Mouse (Mus musculus): ENCODE data around the gene Eva1c. TPM values are rescaled to one million over a fixed set of nuclear protein-coding genes. Genes with fewer than 3 reads are reported as not detected.

Eva1c gene
- polyA plus RNA-seq, 1 experiment from 2014 or later, result 1.0 TPM

GRCm38 (mm10) chr16:90946977-90947376 is 120.5 kb downstream of the Eva1c start:
- Histone ChIP-seq H3K9me3 (no peaks in the 10 kb centered on the region), H3K4me3 (no peak overlapping the region), H3K27me3 (ENCODE audit: insufficient read depth, poor library complexity, severe bottlenecking) (no peaks in the 10 kb centered on the region), H3K27ac (no peak overlapping the region), H3K4me1 (replicated peaks) (no peaks in the 10 kb centered on the region), H3K36me3 (peaks cover 57% of the 10 kb centered on the region)
- 85% methylated on average over 8 of the region's 8 CpGs for WGBS
- no peak for DNase-seq (ENCODE audit: low spot score)

- DNase-seq (ENCODE audit: low spot score), result no peak
- Histone ChIP-seq H3K4me3 (no peak overlapping the region), H3K36me3 (peaks cover 49% of the 10 kb centered on the region), H3K27me3 (ENCODE audit: insufficient read depth, poor library complexity, severe bottlenecking) (no peaks in the 10 kb centered on the region), H3K4me1 (replicated peaks) (no peaks in the 10 kb centered on the region), H3K9me3 (no peaks in the 10 kb centered on the region), H3K27ac (no peak overlapping the region)
- WGBS, result 61% methylated on average over 17 of the region's 17 CpGs
Measured at GRCm38 (mm10) chr16:90950354-90950963, 123.9 kb downstream of the Eva1c start.

GRCm38 (mm10) chr16:90953147-90953546 is 126.6 kb downstream of the Eva1c start:
- no peaks in the 10 kb centered on the region for H3K4me1 ChIP-seq (replicated peaks)
- WGBS, result 89% methylated on average over 9 of the region's 9 CpGs
- no peak overlapping the region for H3K27ac ChIP-seq
- DNase-seq (ENCODE audit: low spot score), result no peak
- H3K9me3 ChIP-seq, result no peaks in the 10 kb centered on the region
- H3K27me3 ChIP-seq (ENCODE audit: insufficient read depth, poor library complexity, severe bottlenecking), result no peaks in the 10 kb centered on the region
- no peak overlapping the region for H3K4me3 ChIP-seq
- peaks cover 45% of the 10 kb centered on the region for H3K36me3 ChIP-seq

- Histone ChIP-seq H3K27me3 (ENCODE audit: insufficient read depth, poor library complexity, severe bottlenecking) (no peaks in the 10 kb centered on the region), H3K36me3 (peaks cover 45% of the 10 kb centered on the region), H3K4me3 (no peak overlapping the region), H3K9me3 (no peaks in the 10 kb centered on the region), H3K4me1 (replicated peaks) (no peaks in the 10 kb centered on the region), H3K27ac (no peak overlapping the region)
- WGBS, result 93% methylated on average over 6 of the region's 6 CpGs
- no peak for DNase-seq (ENCODE audit: low spot score)
Measured at GRCm38 (mm10) chr16:90953770-90954169, 127.3 kb downstream of the Eva1c start.

Other genes with a start within 250 kb of the Eva1c start
- gene Mis18a, start 99.3 kb upstream of the Eva1c start, polyA plus RNA-seq (2016; fragmentation: Nextera tagmentation; extraction: Ambion mirVana), result 81.0 and 96.2 TPM in 2 replicates
- gene Mrap, start 88.5 kb upstream of the Eva1c start, polyA plus RNA-seq (2016; fragmentation: Nextera tagmentation; extraction: Ambion mirVana), result 1.9 and 3.0 TPM in 2 replicates
- gene Urb1, start 16.3 kb upstream of the Eva1c start, polyA plus RNA-seq (2016; fragmentation: Nextera tagmentation; extraction: Ambion mirVana), result 10.2 and 10.8 TPM in 2 replicates
- gene Cfap298, start 108.4 kb downstream of the Eva1c start, polyA plus RNA-seq (2016; fragmentation: Nextera tagmentation; extraction: Ambion mirVana), result 62.4 and 69.3 TPM in 2 replicates
- gene Synj1, start 184.6 kb downstream of the Eva1c start, polyA plus RNA-seq (2016; fragmentation: Nextera tagmentation; extraction: Ambion mirVana), result 14.2 and 19.3 TPM in 2 replicates
- 54.4 and 58.3 TPM in 2 replicates for gene Paxbp1, start 217.8 kb downstream of the Eva1c start, polyA plus RNA-seq (2016; fragmentation: Nextera tagmentation; extraction: Ambion mirVana)